Mouse (Mus musculus) embryonic fibroblast, embryonic 13.5 days (primary cell): ENCODE measurements around the gene Cntnap2.

Experiments
- CTCF ChIP-seq: IDR thresholded peaks from 2 replicates; pipeline ENCODE4 v1.5.1; 2011; ENCODE audit warnings: mild to moderate bottlenecking, control low read depth, low read length, moderate library complexity, borderline replicate concordance; ENCODE audit not compliant: insufficient read depth
- POLR2A ChIP-seq: IDR thresholded peaks from 2 replicates; pipeline ENCODE4 v1.6.1; 2011; ENCODE audit warnings: low read depth, mild to moderate bottlenecking, control low read depth, low read length, moderate library complexity

- TF ChIP-seq POLR2A (no peak), CTCF (no peak)
Observed at GRCm38 (mm10) chr6:45241218-45241617, 182.1 kb downstream of the Cntnap2 start.
